Mouse (Mus musculus): ENCODE measurements around the gene Ankle2. TPM values are rescaled to one million over a fixed set of nuclear protein-coding genes. Genes with fewer than 3 reads are reported as not detected.

The Ankle2 gene
- 16.2 and 20.4 TPM in 2 replicates for polyA plus RNA-seq (2012; rRNA removed)

DNA sequence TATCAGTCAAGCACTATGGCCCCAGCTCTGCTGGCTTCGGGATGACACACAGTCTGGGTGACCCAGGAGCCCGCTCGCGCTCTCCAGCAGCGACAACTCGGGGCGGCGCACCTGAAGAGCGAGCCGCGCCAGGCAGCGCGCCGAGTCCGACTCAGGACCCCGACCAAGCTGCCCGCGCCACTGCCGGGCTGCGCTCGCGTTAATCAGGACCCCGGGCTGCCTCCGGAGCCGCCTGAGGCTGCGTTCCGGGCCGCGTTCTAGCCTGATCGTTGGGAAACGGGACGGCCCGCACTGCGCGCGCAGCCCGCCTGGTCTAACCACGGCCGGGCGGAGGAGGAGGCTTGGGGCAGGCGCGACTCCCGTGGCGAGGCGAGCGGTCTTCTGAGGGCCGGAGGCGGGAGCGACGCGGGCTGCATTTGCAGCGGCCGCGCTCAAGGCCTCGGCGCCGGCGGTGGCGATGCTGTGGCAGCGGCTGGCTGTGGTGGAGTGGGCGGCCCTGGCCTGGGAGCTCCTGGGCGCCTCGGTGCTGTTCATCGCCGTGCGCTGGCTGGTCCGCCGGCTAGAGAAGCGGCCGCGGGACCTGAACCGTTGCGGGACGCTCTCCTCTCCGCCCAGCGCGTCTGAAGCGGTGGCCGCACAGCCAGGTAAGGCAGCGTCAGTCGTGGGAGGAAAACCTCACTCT lies at the start of gene Ankle2:
Gene Ankle2, plus strand, starts transcription at position 225 of the 682 bp plus-strand sequence.
- DNase-seq (ENCODE audit: extremely low spot score in 1 of 2, low spot score in 1 of 2), result peak; percentile 74 to 94

DNA sequence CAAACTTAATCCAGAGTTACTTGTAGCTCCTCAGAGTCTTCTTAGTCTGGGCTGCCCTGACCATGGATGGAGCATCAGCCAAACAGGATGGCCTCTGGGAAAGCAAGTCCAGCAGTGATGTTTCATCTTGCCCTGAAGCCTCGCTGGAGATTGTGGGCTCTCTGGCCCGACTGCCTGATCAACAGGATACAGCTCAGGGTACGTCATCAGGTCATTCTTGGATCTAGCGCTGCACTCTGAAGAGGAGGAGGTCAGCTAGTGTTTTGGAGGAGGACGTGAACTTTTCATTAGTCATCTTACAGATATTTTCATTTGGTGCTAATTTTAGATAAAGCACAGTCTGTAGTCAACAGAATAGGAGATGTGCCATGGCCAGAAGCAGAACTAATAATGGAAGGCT lies 49.1 kb upstream of the Ankle2 start:
- no peak for DNase-seq (ENCODE audit: extremely low spot score in 1 of 2, low spot score in 1 of 2)

DNA sequence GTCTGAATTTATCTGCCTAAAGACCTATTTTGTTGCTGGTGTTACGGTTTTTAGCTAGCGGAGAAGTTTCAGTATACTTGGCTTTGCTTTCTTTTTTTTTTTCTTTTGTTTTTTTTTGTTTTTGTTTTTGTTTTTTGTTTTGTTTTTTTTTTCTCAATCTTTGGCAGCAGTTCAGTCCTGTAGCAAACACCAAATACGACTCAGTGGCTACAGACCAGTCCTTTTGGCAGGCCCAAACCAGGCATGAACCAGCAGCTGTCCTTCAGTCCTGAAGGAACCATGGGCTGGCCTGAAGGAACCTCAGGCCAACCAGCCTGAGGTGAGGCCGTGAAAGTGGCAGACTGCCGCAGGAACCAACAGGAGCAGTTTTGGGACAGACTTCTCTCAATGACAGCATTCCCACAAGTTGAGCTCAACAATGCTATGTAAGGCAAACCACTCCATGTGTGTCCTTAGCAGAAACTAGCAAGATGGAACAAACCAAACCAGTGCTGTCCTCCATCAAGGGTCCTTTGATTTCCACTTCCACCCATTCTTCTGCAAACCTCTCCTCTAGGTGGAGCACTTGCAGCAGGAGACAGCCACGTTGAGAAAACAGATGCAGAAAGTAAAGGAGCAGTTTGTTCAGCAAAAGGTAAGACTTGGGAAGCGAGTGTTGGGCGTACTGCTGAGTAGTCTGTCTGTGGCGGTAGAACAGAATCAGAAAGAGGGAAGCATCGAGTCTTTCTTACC lies 27.5 kb upstream of the Ankle2 start:
- peak in 1 of 2 experiments; percentile 19 for DNase-seq (ENCODE audit: extremely low spot score in 1 of 2, low spot score in 1 of 2)

DNA sequence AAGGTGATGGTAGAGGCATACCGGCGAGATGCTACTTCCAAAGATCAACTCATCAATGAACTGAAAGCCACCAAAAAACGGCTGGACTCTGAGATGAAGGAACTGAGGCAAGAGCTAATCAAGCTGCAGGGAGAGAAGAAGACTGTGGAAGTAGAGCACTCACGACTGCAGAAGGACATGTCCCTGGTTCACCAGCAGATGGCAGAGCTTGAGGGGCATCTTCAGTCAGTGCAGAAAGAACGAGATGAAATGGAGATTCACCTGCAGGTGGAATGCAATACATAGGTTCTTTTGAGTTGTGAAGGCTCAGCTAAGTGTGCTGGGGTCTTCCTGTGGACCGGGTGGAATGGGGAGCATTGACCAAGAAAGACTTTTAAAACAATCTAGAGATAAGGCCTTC lies 26.0 kb upstream of the Ankle2 start:
- DNase-seq (ENCODE audit: extremely low spot score in 1 of 2, low spot score in 1 of 2), result no peak

DNA sequence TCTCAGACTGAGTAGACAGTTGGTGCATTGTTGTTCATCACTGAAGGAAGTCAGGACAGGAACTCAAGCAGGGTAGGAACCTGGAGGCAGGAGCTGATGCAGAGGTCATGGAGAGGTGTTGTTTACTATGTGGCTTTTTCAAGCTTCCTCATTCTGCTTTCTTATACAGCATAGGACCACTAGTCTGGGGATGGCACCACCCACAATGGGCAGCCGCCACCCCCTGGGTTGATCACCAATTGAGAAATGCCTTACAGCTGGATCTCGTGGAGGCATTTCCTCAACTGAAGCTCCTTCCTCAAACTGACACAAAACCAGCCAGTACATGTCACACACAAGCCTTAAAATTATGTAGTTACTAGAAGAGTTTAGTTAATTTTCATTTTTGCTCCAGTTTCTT lies 19.5 kb upstream of the Ankle2 start:
- no peak for DNase-seq (ENCODE audit: extremely low spot score in 1 of 2, low spot score in 1 of 2)

DNA sequence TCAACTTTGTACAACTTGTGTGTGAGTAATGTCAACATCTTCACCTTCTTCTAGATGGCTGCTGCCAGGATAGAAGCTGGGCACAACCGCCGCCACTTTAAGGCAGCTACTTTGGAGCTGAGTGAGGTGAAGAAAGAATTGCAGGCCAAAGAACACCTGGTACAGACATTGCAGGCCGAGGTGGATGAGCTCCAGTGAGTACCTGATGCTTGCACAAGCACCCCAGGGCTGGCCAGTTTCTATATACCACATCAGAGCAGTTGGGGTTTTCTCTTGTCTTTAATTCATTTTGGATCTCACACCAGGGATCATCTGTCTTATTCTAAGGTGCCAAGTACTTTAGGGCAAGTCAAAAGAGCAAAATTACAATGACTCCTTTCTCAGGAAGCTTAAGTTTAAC lies 14.0 kb upstream of the Ankle2 start:
- no peak for DNase-seq (ENCODE audit: extremely low spot score in 1 of 2, low spot score in 1 of 2)

DNA sequence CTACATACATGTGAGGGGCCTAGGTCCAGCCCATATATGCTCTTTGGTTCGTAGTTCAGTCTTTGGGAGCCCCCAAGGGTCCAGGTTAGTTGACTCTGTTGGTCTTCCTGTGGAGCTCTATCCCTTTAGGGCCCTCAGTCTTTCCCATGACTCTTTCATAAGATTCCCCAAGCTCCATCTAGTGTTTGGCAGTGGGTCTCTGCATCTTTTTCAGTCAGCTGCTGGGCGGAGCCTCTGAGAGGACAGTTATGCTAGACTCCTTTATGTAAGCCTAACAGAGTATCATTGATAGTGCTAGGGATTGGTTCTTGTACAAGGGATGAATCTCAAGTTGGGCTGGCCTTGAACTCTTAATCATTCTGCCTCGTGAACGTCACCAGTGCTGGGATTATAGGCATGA lies 10.5 kb upstream of the Ankle2 start:
- DNase-seq (ENCODE audit: extremely low spot score in 1 of 2, low spot score in 1 of 2), result no peak

DNA sequence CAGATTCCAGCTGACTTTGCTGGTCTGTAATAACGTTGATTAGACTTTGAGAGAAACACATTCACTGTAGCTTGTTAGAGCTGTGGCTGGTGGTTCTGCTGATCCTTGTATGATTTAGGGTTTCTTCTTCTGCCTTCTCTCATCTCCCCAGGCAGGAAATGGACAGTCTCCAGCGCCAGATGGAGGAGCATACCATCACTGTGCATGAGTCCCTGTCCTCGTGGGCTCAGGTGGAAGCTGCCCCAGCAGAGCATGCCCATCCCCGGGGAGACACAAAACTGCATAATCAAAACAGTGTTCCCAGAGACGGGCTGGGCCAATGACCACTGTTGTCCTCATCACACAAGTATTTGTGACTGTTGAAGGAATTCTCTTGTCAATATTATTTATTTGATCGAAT lies 8.0 kb upstream of the Ankle2 start:
- no peak for DNase-seq (ENCODE audit: extremely low spot score in 1 of 2, low spot score in 1 of 2)

DNA sequence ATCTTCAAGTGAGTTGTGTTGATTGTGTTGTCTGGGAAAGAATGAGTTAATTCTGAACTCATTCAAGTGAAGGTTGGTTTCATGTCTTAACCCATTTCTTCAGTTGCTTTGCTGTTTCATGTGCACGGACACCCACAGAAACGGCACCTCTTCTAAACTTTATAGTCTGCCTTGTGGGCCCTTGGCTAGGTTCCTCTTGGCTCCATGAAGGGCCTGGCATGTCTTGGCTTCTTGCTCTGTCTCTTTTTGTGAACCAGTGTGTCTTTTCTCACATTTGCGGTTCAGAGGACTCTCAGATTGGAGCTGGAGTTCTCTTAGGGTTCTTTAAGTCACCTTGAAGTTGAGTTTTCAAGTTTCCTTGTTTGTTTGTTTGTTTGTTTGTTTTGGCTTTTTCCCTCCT lies 5.7 kb upstream of the Ankle2 start:
- DNase-seq (ENCODE audit: extremely low spot score in 1 of 2, low spot score in 1 of 2), result no peak

DNA sequence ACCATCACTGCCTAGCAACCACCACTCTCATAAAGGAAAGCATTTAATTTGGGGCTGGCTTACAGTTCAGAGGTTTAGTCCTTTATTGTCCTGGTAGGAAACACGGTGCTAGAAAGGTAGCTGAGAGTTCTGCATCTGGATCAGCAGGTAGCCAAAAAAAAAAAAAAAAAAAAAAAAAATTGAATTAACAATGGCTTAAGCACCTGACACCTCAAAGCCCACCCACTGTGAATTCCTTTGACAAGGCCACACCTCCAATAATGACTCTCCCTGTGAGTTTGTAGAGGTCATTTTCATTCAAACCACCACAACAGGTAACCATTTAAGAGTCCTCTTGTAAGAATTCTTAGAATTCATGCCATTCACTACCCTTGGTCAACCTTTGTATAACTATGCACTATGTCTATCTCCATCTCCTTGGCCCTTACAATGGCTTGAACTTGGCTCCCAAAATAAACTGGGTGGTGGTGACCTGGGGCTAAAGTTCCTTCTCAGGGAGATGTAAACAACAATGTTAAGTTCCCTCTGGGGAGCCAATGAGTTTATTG lies 3.4 kb upstream of the Ankle2 start:
- no peak for DNase-seq (ENCODE audit: extremely low spot score in 1 of 2, low spot score in 1 of 2)

DNA sequence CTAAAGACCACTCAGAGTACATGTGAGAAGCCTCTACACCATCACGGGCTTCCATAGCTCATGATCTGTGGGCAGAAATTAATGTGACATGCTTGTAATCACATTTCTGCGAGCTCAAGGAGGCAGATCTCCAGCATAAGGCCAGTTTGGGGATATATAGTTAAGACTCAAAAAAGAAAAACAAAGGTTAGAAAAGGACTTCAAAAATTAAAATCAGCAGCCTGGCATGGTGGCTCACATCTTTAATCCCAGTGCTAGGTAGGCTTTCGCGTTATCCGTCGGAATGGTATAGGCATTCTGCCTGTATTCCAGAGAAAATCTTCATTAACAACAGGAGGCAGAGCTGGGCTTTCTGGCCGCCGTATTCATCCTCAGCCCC lies 414 bp upstream of the Ankle2 start:
- no peak for DNase-seq (ENCODE audit: extremely low spot score in 1 of 2, low spot score in 1 of 2)

DNA sequence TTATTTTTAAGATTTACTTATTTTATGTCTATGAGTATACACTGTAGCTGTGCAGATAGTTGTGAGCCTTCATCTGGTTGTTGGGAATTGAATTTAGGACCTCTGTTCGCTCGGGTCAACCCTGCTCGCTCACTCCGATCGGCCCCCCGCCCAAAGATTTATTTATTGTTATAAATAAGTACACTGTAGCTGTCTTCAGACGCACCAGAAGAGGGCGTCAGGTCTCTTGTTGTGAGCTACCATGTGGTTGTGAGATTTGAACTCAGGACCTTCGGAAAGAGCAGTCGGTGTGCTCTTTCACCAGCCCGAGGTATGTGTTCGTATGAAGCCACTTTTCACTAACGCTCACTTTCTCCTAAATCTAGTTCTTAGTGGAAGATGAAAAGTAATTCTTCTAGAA lies 834 bp downstream of the Ankle2 start:
- DNase-seq (ENCODE audit: extremely low spot score in 1 of 2, low spot score in 1 of 2), result no peak

DNA sequence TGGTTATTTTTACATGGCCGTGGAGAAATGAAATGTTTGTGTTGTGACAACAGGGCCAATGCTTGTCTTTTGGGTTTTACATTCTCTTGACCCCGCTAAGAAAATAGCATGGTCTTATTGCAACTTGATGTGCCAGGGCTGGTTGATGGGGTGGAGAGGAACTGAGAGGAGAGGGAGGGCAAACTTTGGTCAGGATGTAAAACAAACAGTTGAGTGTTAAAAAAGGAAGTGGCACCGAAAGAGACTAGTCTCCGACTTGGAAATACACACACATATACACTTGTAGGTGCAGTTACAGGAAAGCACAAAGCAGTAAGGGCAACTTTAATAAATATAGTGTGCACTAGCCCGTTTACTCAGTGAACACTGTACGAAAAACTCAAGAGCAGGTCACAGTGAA lies 1.5 kb downstream of the Ankle2 start:
- DNase-seq (ENCODE audit: extremely low spot score in 1 of 2, low spot score in 1 of 2), result no peak

DNA sequence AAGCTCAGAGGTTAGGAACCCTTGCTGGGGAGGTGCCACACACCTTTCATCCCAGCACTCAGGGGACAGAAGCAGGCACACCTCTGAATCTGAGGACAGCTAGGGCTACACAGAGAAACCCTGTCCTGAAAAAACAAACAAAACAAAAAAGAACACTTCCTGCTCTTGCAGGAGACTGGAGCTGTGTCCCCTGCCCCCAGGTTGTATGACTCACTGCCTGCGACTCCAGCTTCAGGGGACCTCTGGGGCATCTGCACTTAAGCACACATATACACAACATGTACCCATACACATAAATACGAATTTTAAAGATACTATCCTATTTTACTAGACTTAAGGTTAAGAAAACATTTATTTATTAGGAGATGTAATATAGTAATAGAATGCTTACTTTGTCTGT lies 13.3 kb downstream of the Ankle2 start:
- DNase-seq (ENCODE audit: extremely low spot score in 1 of 2, low spot score in 1 of 2), result no peak

DNA sequence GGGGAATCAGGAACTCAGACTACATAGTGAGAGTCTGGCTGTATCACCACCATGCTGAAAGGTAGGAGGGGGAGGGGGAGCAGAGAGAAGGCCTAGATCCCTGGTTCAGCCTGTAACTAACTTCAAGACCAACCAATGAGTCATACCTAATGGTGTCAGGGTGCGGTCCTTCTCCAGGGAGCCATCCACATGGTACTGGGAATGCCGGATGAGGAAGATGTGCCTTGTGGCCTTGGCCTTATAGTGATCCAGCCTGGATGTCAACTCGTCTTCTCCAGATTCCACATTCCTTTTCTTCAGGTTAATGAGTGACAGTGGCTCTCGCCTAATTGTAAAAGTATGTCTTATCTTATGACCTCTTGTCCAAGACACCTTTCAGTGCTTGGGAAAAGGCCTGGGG lies 36.1 kb downstream of the Ankle2 start:
- DNase-seq (ENCODE audit: extremely low spot score in 1 of 2, low spot score in 1 of 2), result no peak

DNA sequence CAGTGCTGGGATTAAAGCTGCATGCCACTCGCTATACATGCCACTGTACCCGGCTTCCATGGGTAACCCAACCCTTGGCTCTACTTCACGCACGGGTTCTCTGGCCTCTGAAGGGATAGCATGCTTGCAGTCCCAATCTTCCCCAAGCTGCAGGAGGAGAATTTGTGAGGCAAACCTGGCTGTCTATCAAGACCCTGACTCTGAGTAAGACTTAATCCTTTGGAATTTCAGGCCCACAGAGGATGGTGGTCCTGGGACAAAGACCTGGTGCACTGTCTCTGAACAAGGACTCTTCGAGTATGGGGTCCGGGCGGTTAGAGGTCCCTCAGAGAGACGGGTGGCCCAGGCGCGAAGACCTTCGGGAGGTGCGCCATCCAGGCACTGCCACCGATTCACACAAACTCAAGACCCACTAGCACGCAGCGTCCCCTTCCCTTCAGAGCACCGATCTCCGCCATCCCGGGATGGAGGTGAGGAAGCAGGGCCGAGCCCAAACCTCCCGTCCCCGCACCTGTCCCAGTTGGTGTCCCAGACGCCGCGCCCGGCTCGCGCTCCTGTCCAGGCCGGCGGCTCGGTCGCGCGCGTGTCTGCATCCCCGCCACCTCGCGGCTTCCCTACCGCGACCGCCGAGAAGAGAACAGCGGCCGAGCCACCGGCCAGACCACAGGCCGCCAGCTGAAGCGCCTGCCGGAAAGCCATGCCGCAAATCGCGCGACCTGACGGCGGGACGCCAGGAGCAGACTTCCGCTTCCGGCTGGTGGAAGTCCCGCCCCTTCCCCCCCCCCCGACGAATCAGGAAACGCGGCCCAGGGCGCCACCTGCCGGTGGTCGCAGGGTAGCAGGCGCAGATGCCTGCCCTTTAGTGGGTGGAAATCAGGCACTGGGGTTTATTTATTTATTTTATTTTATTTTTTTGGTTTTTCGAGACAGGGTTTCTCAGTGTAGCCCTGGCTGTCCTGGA lies 38.6 kb downstream of the Ankle2 start, which contains the start of gene Pgam5:
Gene Pgam5, minus strand, starts transcription at position 773 of the 961 bp plus-strand sequence.
- DNase-seq (ENCODE audit: extremely low spot score in 1 of 2, low spot score in 1 of 2), result peak; percentile 23 to 90

DNA sequence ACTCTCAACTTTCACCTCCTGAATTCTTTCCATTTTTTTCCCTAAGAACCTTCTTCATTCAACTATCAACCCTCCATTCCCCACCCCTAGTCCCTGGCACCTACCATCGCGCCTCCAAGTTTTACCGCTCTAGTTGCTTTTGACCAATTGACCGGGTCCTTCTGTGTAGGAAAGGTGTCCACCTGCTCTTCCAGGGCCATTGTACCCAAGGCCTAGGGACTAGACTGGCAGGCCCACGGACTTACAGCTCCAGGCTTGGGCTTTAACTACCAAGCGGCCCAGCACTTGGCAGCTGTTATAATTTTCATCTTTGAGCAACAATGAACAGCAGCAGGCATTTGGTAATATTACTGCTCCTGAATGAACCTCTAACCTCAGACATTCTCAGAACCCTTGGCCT lies 39.4 kb downstream of the Ankle2 start:
- DNase-seq (ENCODE audit: extremely low spot score in 1 of 2, low spot score in 1 of 2), result no peak

DNA sequence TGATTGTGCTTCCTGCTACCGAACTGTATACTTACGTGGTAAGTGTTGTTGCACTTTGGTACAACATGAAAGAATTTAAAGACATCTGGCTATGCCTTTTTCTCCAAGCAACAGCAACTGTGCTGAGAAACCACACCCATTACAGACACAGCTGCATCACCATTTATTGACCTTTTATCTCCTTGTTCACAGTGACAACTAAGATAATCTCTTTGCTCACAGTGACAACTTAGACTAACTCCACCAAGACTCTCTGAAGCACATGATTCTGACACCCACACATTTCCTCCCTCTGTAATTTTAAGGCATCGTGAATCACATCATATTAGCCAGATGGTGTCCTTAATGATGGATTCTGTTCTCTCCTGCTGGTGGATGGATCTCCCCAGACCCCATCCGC lies 43.3 kb downstream of the Ankle2 start:
- DNase-seq (ENCODE audit: extremely low spot score in 1 of 2, low spot score in 1 of 2), result no peak

DNA sequence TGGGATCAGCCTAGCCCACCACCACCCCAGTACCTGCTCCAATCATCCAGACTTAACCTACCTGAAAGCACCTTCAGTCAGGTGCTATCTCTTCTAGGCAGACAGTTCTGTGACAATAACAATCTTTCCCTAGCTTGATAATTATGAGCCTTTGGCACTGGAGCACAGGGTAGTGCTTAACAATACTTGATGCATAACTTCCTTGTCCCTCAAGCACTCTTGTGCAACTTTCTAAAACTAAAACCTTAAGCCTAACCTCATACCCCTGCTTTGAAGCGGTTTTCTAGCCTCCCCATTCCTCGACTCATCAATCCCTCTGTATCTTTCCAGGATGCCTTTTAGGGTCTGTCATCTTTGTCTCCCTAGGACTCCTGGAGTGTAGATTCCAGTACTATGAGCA lies 44.0 kb downstream of the Ankle2 start:
- no peak for DNase-seq (ENCODE audit: extremely low spot score in 1 of 2, low spot score in 1 of 2)

DNA sequence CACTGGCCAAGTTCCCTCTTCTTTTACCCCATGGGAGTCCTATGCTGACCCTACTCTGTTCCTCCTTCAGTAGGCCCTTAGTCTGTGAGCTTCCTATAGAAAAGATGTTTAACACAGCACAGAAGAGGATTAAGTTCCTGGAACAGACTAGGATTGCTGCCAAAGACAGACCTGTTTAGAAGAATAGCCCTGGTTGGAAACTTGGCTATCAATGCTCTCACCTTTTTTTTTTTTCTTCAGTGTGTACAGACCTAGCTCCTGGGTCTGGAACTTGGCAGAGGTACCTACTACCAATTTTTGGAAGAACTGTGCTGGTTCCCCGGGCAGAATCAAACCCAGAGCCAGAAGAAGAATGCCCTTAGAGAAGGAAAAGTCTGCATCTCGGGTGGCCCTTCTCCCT lies 45.6 kb downstream of the Ankle2 start:
- DNase-seq (ENCODE audit: extremely low spot score in 1 of 2, low spot score in 1 of 2), result no peak

DNA sequence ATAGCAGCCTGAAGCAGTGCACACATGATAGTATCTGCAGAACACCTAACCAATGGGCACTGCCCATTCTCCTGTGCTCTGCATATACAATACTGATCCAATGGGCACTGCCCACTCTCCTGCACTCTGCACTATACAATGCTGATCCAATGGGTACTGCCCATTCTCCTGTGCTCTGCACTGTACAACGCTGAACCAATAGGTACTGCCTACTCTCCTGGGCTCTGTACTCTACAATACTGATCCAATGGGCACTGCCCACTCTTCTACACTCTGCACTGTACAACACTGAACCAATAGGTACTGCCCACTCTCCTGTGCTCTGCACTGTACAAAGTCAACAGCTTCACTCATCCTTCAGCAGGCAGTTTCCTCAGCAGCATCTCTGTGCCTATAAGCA lies 46.1 kb downstream of the Ankle2 start:
- DNase-seq (ENCODE audit: extremely low spot score in 1 of 2, low spot score in 1 of 2), result no peak

Measured in frontal cortex, adult 2 months (tissue).